Mouse (Mus musculus): ENCODE results near the gene Apobr. TPM values are rescaled to one million over a fixed set of nuclear protein-coding genes. Genes with fewer than 3 reads are reported as not detected.

The Apobr gene
- 1 to 10 TPM in 1 of 2 experiments, under 1 TPM in 1; 0.83 to 1.4 TPM for total RNA-seq (2021)
- long read RNA-seq, experiment 1, partial matches to known transcripts = 1 of 3 reads
- long read RNA-seq, experiment 1, other reads (novel, unspliced or antisense) = 2 of 3 reads
- long read RNA-seq, experiment 2, partial matches to known transcripts = 2 of 4 reads
- long read RNA-seq, experiment 2, other reads (novel, unspliced or antisense) = 1 of 4 reads

- DNase-seq (ENCODE audit: low spot score in 2 of 2) = no peak
Measured at GRCm38 (mm10) chr7:126584506-126584977, at the start of gene Apobr. Gene Apobr, plus strand, starts transcription at chr7:126584942.

DNA sequence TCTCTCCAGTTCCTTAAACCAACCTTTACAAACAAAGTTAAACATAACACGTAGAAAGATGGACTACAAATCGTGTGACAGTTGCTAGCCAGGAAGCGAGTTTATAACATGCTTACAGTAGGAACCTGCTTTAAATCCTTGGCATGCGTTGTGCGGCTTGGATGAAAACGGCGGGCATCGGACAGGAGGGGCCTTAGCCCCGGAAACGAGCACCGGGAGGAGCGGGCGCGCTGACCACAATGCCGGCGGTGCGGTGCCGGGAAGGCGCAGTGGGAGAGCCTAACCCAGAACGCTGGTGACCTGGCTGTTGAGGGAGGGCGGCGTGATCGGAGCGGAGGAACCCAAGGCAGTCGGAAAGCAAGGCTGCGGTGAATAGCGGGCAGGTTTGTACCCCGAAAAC lies 49.0 kb upstream of the Apobr start:
- no peak for DNase-seq (ENCODE audit: low spot score in 2 of 2)

GRCm38 (mm10) chr7:126536466-126536865 lies 48.3 kb upstream of the Apobr start:
- DNase-seq (ENCODE audit: low spot score in 2 of 2) = no peak

GRCm38 (mm10) chr7:126537820-126538585 lies 46.7 kb upstream of the Apobr start:
- no peak for DNase-seq (ENCODE audit: low spot score in 2 of 2)

GRCm38 (mm10) chr7:126541661-126542060 lies 43.1 kb upstream of the Apobr start:
- DNase-seq (ENCODE audit: low spot score in 2 of 2) = no peak

DNA sequence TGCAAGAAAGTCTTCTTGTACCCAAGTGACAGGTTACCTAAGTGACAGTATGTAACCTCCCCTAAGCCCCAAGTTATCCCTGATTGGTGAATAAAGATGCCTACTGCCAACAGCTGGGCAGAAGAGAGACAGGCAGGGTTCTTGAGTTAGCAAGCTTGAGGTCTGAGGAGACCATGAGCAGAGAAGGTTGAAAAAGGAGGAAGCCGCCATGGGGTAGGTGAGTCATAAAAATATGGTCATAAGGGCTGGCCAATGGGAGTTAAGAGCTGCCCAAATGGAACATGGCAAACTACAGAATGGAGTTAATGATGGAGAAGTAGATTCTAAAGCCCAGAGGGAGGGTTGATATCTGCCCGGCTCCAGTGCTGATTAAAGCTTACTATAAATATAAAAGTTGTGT lies 39.1 kb upstream of the Apobr start:
- DNase-seq (ENCODE audit: low spot score in 2 of 2) = no peak

GRCm38 (mm10) chr7:126554796-126555195 lies 29.9 kb upstream of the Apobr start:
- no peak for DNase-seq (ENCODE audit: low spot score in 2 of 2)

- no peak for DNase-seq (ENCODE audit: low spot score in 2 of 2)
Measured at GRCm38 (mm10) chr7:126556635-126557034, 28.1 kb upstream of the Apobr start.

DNA sequence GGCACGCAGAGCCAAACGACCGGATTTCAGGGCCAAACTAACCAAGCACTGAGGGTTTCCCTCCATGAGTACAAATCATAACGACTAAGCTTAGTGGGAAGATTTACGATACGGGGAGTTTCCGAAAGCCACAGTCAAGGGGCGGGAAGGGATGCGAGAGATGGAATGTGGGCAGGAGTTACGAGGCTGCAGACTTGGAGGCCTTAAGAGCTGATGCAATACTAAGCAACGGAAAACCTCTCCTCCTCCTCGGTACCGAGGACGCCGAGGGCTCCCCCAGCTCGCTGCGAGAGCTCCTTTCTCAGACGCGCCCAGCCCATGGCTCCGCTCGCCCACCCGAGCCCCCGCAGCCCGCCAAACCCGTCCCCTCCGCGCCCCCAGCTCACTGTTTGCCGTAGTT lies 19.0 kb upstream of the Apobr start:
- DNase-seq (ENCODE audit: low spot score in 2 of 2) = peak in 1 of 2 experiments; percentile 21

DNA sequence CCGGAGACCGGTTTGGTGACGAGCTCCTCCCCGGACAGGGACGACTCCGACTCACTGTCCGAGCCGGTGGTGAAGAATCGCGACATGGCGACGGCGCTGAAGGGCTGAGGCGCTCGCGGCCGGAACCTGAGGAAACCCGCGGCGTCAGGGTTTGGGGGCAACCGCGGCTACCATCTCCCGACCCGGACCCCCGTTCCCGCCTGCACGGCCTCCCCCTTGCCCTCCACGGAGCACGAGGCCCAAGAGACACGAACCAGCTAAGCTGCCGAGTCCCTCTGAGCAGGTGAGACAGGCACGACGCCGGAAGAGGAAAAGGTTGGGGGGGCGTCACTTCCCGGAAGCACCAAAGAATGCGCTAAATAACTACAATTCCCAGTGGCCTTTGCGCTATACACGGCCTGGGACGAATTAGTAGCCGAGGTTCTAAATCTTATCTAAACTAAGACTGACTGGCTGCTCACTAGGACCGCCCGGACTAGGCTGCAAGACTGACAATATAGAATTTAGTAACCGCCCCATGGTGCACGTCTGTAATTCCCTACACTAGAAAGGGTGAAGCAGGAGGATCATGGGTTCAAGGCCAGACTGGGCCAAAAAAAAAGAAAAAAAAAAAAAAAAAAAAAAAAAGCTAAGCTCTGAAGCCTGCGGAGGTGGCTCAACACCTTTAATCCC lies 18.5 kb upstream of the Apobr start, which contains the start of gene Eif3c:
Gene Eif3c (minus strand): TSS at position 318 of the 672 bp plus-strand sequence.
- peak; percentile 33 to 77 for DNase-seq (ENCODE audit: low spot score in 2 of 2)

DNA sequence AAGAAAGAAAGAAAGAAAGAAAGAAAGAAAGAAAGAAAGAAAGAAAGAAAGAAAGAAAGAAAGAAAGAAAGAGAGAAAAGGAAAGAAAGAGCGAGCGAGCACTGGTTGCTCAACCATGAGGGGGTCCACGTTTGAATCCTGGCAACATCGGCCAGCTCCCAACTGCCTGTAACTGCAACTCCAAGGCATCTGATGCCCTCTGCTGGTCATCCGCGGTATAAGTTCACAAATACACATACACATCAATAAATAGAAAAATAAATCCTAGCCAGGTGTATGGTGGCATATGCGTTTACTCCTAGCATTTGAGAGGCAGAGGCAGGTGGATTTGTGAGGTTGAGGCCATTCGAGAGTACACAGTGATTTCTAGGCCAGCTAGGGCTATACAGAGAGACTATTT lies 7.8 kb upstream of the Apobr start:
- DNase-seq (ENCODE audit: low spot score in 2 of 2) = peak in 1 of 2 experiments; percentile 43

DNA sequence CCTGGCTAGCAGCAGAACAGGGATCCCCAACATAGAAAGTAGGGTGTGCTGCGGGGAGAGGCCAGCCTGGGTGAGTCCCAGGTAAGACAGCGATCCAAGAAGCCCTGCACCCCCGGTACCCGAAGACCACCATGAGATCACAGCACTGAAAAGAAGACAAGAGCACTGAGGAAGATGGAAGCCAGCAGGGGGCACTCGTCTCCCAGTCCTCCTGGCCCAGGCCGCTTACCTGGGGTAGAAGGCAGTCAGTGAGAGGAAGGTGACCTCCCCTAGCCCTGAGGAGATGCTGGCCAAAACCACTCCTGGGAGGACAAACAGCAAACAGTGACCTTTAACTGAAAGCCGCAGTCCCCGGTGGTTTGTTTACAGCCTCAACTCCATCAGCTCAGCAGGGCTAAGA lies 5.6 kb upstream of the Apobr start:
- no peak for DNase-seq (ENCODE audit: low spot score in 2 of 2)

- no peak for DNase-seq (ENCODE audit: low spot score in 2 of 2)
Measured at GRCm38 (mm10) chr7:126581661-126582060, 3.1 kb upstream of the Apobr start.

DNA sequence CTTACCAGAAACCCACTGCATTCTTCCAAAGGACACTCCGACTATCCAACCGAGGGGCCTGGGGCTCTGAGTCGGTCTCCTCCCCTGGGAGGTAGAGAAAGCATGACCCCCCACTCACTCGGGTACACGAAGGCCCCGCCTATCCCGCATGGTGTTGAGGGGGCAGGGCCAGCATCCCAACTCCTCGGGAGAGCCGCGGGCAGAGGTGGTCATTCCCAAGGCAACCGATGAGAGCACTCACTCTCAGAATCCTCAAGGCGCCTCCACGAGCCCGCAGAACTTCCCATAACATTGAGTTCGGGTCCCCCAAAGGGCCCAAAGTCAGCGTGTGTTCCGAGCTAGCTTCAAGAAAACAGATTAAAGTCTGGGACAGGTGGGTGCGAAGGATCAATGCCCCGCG lies 2.0 kb upstream of the Apobr start:
- DNase-seq (ENCODE audit: low spot score in 2 of 2) = no peak

DNA sequence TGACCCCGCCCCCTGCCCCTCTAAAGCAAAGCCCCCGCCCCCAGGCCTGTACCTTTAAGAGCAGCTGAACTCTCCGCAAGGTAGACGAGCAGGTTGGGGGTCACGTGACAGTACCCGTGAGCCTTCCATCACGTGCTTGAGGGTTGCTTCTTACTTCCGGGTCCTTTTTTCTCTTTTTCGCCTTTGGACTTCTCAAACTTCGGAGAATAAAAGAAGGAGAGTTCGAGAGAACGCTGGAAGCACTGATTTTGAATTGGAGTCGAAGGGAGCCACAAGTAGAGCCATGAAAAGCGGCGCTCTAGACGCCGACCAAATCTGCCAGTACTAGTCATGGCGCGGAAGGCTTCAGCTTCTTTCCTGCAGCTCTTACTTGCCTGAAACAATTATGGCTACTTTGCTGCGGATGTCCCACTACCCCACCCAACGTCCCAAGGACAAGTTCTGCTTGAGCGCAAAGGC lies 1.5 kb upstream of the Apobr start:
- peak; percentile 63 to 86 for DNase-seq (ENCODE audit: low spot score in 2 of 2)

GRCm38 (mm10) chr7:126583761-126584160 lies 981 bp upstream of the Apobr start:
- DNase-seq (ENCODE audit: low spot score in 2 of 2) = no peak

- no peak for DNase-seq (ENCODE audit: low spot score in 2 of 2)
Measured at GRCm38 (mm10) chr7:126585717-126586116, 975 bp downstream of the Apobr start, which contains the start of gene Cln3. Gene Cln3, minus strand, starts transcription at chr7:126585817.

DNA sequence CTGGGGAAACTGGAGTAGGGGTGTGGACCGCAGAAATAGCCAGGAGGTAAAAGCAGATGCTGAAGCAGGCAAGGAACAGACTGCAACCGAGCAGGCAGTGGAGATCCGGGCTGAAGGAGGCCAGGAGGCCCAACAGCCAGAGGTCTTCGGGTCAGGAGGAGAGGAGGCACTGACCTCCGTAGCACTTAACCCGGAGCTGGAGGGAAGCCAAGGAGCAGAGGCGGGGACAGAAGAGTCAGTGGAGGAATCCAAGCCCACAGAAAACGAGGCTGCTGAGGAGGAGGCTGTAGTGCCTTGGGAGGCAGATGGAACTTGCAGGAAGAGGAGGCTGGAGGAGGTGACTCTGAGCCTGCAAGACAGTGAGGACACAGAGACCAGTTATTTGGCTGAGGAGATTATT lies 2.1 kb downstream of the Apobr start:
- DNase-seq (ENCODE audit: low spot score in 2 of 2) = no peak

- peak; percentile 51 to 79 for DNase-seq (ENCODE audit: low spot score in 2 of 2)
Measured at GRCm38 (mm10) chr7:126587779-126588178, 3.0 kb downstream of the Apobr start.

GRCm38 (mm10) chr7:126594862-126595561 lies 10.3 kb downstream of the Apobr start, which contains the start of gene Il27:
Gene Il27, minus strand, starts transcription at chr7:126594941.
- DNase-seq (ENCODE audit: low spot score in 2 of 2) = no peak

GRCm38 (mm10) chr7:126595890-126596289 lies 11.1 kb downstream of the Apobr start:
- no peak for DNase-seq (ENCODE audit: low spot score in 2 of 2)

Measured in gastrocnemius, postnatal 4 days (tissue).